Mouse (Mus musculus) neural tube, embryonic 13.5 days (tissue): ENCODE data around the gene Gm13698. TPM values are rescaled to one million over a fixed set of nuclear protein-coding genes. Genes with fewer than 3 reads are reported as not detected.
A peak's percentile ranks its signal among the peaks of the same experiment; 100 is the strongest.
"Not testable (repeated sequence)": the region's sequence is repeated elsewhere in the genome, so short reads cannot be mapped to it uniquely, and the experiment has no call there.

Experiments used
- ATAC-seq: fragments of 200-750 bp; cut with Nextera tagmentation; 2 replicates; pipeline ENCODE4 v1.8.0; 2017; ENCODE audit warnings: low read depth, mild to moderate bottlenecking, moderate TSS enrichment, moderate library complexity
- H3K27ac ChIP-seq: fragments of 300-500 bp; sonication (generic); replicated peaks from 2 replicates; pipeline ENCODE4 v1.5.1; 2015; ENCODE audit warnings: moderate library complexity, mild to moderate bottlenecking, inconsistent platforms
- H3K27me3 ChIP-seq: fragments of 300-500 bp; sonication (generic); 2 replicates; pipeline ENCODE4 v1.6.1; 2015; ENCODE audit warnings: mild to moderate bottlenecking, inconsistent platforms
- H3K36me3 ChIP-seq: fragments of 300-500 bp; sonication (generic); 2 replicates; pipeline ENCODE4 v1.6.1; 2015; ENCODE audit warnings: mild to moderate bottlenecking, inconsistent platforms
- H3K4me1 ChIP-seq: fragments of 300-500 bp; sonication (generic); replicated peaks from 2 replicates; pipeline ENCODE4 v1.6.1; 2015; ENCODE audit warnings: inconsistent platforms
- H3K4me2 ChIP-seq: fragments of 300-500 bp; sonication (generic); 2 replicates; pipeline ENCODE4 v1.6.1; 2015; ENCODE audit warnings: inconsistent platforms, mild to moderate bottlenecking, moderate library complexity
- H3K4me3 ChIP-seq: fragments of 300-500 bp; sonication (generic); 2 replicates; pipeline ENCODE4 v1.5.1; 2015; ENCODE audit warnings: mild to moderate bottlenecking, inconsistent platforms
- H3K9ac ChIP-seq: fragments of 300-500 bp; sonication (generic); 2 replicates; pipeline ENCODE4 v1.6.1; 2015; ENCODE audit warnings: moderate library complexity, mild to moderate bottlenecking, inconsistent platforms
- H3K9me3 ChIP-seq: fragments of 300-500 bp; sonication (generic); 2 replicates; pipeline ENCODE4 v1.6.1; 2016; ENCODE audit warnings: inconsistent platforms
- WGBS: fragments of 180-500 bp; shearing (Covaris S2); methylation state at CpG from one replicate; pipeline ENCODE4 v1.1.7; 2015; 5-methylcytosine and 5-hydroxymethylcytosine counted together
- polyA plus RNA-seq: library from polyadenylated mRNA; unstranded; fragments of >200 nt; fragmentation: Nextera tagmentation; extraction: Ambion mirVana; gene quantifications from 2 replicates; pipeline ENCODE4 v1.2.1, GENCODE M21; 2015

Gm13698 gene
- polyA plus RNA-seq: not detected in 2 replicates

DNA sequence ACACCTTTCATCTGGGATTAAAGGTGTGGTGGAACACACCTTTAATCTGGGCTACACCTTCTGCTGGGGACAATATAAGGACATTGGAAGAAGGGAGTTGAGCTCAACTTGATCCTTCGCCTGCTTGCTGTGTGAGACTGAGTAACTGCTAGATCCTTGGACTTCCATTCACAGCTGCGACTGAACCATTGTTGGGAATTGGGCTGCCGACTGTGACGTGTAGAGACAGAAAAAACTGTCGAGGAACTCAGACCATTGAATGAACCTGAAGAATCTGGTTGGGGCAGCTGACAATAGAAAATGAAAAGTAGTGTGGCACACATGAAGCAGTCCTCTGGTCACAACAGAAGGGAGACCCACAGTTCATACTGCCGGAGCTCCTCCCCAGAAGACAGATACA is at the start of gene Gm13698:
Gene Gm13698, plus strand, starts transcription at position 301 of the 400 bp plus-strand sequence.
- not testable (repeated sequence) for H3K4me2 ChIP-seq, H3K36me3 ChIP-seq, H3K4me3 ChIP-seq, H3K4me1 ChIP-seq, H3K9ac ChIP-seq, H3K27me3 ChIP-seq, H3K9me3 ChIP-seq, H3K27ac ChIP-seq, ATAC-seq
- WGBS: no CpG with 5 or more reads among the region's 6 CpGs

DNA sequence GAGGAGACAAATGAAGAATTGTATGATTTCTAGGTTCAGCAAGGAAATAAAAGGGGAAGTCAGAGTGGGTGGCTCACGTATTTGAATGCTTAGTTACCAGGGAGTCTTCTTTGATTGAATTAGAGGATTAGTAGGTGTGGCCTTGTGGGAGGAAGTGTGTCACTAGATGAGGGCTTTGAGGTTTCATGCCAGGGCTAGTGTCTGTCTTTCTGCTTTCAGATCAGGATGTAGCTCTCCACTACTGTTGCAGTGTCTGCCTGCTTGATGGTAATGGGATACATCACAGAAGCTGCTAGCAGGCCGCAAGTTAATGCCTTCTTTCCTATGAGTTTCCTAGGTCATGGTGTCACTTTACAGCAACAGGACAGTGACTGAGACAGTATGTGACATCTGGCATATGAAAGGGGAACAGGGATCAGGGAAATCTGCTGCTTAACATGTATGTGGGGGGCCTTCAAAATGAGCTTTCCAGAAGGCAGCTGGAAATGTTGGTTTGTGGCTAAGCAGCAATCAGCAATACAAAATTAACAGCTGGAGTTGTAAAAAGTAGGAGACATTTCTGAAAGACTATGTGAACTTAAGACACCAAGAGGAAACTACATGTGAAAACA is 25.9 kb upstream of the Gm13698 start:
- Histone ChIP-seq H3K9ac (no peak overlapping the region), H3K27me3 (no peaks in the 10 kb centered on the region), H3K9me3 (no peaks in the 10 kb centered on the region), H3K36me3 (no peaks in the 10 kb centered on the region), H3K27ac (no peak overlapping the region), H3K4me2 (no peak overlapping the region), H3K4me1 (no peaks in the 10 kb centered on the region), H3K4me3 (no peak overlapping the region)
- no peak for ATAC-seq
- WGBS: 61% methylated on average over 2 of the region's 2 CpGs

DNA sequence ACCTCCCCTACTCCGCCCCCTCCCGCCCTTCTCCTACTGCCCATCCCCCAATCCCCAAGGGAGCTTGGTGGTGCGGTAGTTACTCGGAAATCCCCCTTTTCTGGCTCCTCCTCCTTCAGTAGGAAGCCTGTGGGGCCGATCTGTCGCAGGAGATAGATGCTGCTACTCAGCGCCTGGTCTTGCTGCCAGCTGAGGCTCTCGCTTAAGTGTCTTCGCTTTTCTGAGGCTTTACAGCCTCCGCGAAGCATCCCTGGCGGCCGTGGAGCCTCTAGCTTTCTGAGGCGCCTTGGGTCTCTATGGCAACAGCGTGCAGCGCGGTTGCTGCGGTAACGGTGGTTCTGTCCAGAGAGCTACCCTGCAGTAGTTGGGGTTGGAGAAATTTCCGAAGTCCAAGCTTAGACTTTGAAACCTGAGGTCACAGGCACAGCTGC is 14.5 kb upstream of the Gm13698 start, which contains the start of gene Zswim2:
Gene Zswim2, minus strand, starts transcription at position 298 of the 431 bp plus-strand sequence.
- ATAC-seq: peak; percentile 99
- no peaks in the 10 kb centered on the region for H3K27me3 ChIP-seq
- H3K36me3 ChIP-seq: no peaks in the 10 kb centered on the region
- no peaks in the 10 kb centered on the region for H3K9me3 ChIP-seq
- under 1% methylated on average over 20 of the region's 20 CpGs for WGBS
- peak within 1 kb of the TSS; percentile 50 for H3K4me2 ChIP-seq
- H3K27ac ChIP-seq: 0 out of 2 replicates have a peak within 1 kb of the TSS, but pooled peaks have one; percentile 10
- H3K9ac ChIP-seq: 0 out of 2 replicates have a peak within 1 kb of the TSS, but pooled peaks have one; percentile 2
- H3K4me1 ChIP-seq: peaks cover 10% of the 10 kb centered on the region
- H3K4me3 ChIP-seq: peak within 1 kb of the TSS; percentile 24

DNA sequence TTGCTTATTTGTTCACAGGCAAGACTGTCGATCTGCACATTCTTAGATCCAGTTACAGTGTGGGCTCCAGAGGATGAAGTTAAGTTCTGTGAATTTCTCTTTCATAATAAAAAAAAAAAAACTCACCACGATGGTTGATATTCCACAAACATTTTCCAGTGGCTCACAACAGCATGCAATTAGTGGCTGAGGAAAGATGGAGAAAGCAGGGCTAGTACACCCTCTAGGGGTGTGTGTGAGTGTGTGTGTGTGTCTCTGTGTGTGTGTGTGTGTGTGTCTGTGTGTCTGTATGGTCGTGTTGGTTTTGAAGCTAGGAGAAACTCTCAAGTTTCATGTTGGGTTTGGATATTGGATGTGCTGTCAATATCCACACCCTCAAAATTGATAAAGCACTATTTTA is 14.1 kb upstream of the Gm13698 start:
- Histone ChIP-seq H3K4me2 (peak overlapping the region; percentile 50), H3K4me3 (peak overlapping the region; percentile 24), H3K9me3 (no peaks in the 10 kb centered on the region), H3K4me1 (peaks cover 10% of the 10 kb centered on the region), H3K27ac (0 out of 2 replicates have a peak overlapping the region, but pooled peaks have one; percentile 10), H3K9ac (no peak overlapping the region), H3K27me3 (no peaks in the 10 kb centered on the region), H3K36me3 (no peaks in the 10 kb centered on the region)
- ATAC-seq: peak; percentile 75
- 46% methylated on average over 3 of the region's 3 CpGs for WGBS

DNA sequence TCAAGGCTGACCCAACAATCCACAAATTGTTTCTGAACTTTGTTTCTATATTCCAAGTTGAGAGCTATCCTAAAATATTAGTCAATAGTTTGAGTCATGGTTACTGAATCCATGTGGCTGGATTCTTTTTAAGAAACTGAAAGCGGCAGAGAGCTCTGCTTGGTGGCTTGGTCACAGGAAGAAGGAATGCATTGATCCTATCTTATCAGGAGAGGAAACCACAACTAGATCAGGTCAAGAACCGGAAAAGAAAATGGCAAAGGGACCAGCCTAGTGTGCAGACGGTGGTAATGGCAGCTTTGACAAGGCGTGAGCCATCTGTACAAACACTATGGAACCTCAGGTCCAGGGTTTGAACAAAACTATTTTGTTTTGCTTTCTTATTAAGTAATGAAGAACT is 13.7 kb upstream of the Gm13698 start:
- Histone ChIP-seq H3K9me3 (no peaks in the 10 kb centered on the region), H3K27ac (no peak overlapping the region), H3K36me3 (no peaks in the 10 kb centered on the region), H3K27me3 (no peaks in the 10 kb centered on the region), H3K4me3 (no peak overlapping the region), H3K4me1 (peaks cover 10% of the 10 kb centered on the region), H3K9ac (no peak overlapping the region), H3K4me2 (no peak overlapping the region; the same call in 1 of the 2 replicates)
- no peak for ATAC-seq
- WGBS: 74% methylated on average over 4 of the region's 4 CpGs

DNA sequence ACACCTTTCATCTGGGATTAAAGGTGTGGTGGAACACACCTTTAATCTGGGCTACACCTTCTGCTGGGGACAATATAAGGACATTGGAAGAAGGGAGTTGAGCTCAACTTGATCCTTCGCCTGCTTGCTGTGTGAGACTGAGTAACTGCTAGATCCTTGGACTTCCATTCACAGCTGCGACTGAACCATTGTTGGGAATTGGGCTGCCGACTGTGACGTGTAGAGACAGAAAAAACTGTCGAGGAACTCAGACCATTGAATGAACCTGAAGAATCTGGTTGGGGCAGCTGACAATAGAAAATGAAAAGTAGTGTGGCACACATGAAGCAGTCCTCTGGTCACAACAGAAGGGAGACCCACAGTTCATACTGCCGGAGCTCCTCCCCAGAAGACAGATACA is 5.7 kb downstream of the Gm13698 start, which contains the start of gene Gm13693:
Gene Gm13693, plus strand, starts transcription at position 301 of the 400 bp plus-strand sequence.
- not testable (repeated sequence) for ATAC-seq, H3K27ac ChIP-seq, H3K4me1 ChIP-seq, H3K27me3 ChIP-seq, H3K36me3 ChIP-seq, H3K4me3 ChIP-seq, H3K9me3 ChIP-seq, H3K4me2 ChIP-seq, H3K9ac ChIP-seq
- WGBS: no CpG with 5 or more reads among the region's 6 CpGs

DNA sequence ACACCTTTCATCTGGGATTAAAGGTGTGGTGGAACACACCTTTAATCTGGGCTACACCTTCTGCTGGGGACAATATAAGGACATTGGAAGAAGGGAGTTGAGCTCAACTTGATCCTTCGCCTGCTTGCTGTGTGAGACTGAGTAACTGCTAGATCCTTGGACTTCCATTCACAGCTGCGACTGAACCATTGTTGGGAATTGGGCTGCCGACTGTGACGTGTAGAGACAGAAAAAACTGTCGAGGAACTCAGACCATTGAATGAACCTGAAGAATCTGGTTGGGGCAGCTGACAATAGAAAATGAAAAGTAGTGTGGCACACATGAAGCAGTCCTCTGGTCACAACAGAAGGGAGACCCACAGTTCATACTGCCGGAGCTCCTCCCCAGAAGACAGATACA is 11.5 kb downstream of the Gm13698 start, which contains the start of gene Gm13695:
Gene Gm13695, plus strand, starts transcription at position 301 of the 400 bp plus-strand sequence.
- H3K4me1 ChIP-seq, H3K27me3 ChIP-seq, H3K9ac ChIP-seq, H3K9me3 ChIP-seq, H3K4me2 ChIP-seq, H3K36me3 ChIP-seq, H3K4me3 ChIP-seq, ATAC-seq, H3K27ac ChIP-seq: not testable (repeated sequence)
- WGBS: no CpG with 5 or more reads among the region's 6 CpGs

DNA sequence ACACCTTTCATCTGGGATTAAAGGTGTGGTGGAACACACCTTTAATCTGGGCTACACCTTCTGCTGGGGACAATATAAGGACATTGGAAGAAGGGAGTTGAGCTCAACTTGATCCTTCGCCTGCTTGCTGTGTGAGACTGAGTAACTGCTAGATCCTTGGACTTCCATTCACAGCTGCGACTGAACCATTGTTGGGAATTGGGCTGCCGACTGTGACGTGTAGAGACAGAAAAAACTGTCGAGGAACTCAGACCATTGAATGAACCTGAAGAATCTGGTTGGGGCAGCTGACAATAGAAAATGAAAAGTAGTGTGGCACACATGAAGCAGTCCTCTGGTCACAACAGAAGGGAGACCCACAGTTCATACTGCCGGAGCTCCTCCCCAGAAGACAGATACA is 17.3 kb downstream of the Gm13698 start, which contains the start of gene Gm13696:
Gene Gm13696, plus strand, starts transcription at position 301 of the 400 bp plus-strand sequence.
- not testable (repeated sequence) for H3K4me1 ChIP-seq, H3K9me3 ChIP-seq, H3K27me3 ChIP-seq, H3K4me3 ChIP-seq, H3K9ac ChIP-seq, ATAC-seq, H3K27ac ChIP-seq, H3K4me2 ChIP-seq, H3K36me3 ChIP-seq
- WGBS: no CpG with 5 or more reads among the region's 6 CpGs

DNA sequence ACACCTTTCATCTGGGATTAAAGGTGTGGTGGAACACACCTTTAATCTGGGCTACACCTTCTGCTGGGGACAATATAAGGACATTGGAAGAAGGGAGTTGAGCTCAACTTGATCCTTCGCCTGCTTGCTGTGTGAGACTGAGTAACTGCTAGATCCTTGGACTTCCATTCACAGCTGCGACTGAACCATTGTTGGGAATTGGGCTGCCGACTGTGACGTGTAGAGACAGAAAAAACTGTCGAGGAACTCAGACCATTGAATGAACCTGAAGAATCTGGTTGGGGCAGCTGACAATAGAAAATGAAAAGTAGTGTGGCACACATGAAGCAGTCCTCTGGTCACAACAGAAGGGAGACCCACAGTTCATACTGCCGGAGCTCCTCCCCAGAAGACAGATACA is 23.1 kb downstream of the Gm13698 start, which contains the start of gene Gm13694:
Gene Gm13694, plus strand, starts transcription at position 301 of the 400 bp plus-strand sequence.
- not testable (repeated sequence) for H3K27ac ChIP-seq, H3K9me3 ChIP-seq, H3K9ac ChIP-seq, H3K4me3 ChIP-seq, H3K4me1 ChIP-seq, H3K36me3 ChIP-seq, ATAC-seq, H3K27me3 ChIP-seq, H3K4me2 ChIP-seq
- WGBS: no CpG with 5 or more reads among the region's 6 CpGs

DNA sequence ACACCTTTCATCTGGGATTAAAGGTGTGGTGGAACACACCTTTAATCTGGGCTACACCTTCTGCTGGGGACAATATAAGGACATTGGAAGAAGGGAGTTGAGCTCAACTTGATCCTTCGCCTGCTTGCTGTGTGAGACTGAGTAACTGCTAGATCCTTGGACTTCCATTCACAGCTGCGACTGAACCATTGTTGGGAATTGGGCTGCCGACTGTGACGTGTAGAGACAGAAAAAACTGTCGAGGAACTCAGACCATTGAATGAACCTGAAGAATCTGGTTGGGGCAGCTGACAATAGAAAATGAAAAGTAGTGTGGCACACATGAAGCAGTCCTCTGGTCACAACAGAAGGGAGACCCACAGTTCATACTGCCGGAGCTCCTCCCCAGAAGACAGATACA is 28.9 kb downstream of the Gm13698 start, which contains the start of gene Gm13697:
Gene Gm13697, plus strand, starts transcription at position 301 of the 400 bp plus-strand sequence.
- not testable (repeated sequence) for H3K4me1 ChIP-seq, H3K27me3 ChIP-seq, H3K4me3 ChIP-seq, H3K27ac ChIP-seq, H3K9ac ChIP-seq, H3K4me2 ChIP-seq, ATAC-seq, H3K36me3 ChIP-seq, H3K9me3 ChIP-seq
- WGBS: no CpG with 5 or more reads among the region's 6 CpGs

DNA sequence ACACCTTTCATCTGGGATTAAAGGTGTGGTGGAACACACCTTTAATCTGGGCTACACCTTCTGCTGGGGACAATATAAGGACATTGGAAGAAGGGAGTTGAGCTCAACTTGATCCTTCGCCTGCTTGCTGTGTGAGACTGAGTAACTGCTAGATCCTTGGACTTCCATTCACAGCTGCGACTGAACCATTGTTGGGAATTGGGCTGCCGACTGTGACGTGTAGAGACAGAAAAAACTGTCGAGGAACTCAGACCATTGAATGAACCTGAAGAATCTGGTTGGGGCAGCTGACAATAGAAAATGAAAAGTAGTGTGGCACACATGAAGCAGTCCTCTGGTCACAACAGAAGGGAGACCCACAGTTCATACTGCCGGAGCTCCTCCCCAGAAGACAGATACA is 34.8 kb downstream of the Gm13698 start, which contains the start of gene Gm13691:
Gene Gm13691, plus strand, starts transcription at position 301 of the 400 bp plus-strand sequence.
- not testable (repeated sequence) for H3K9me3 ChIP-seq, H3K4me2 ChIP-seq, H3K27ac ChIP-seq, H3K4me1 ChIP-seq, H3K4me3 ChIP-seq, H3K9ac ChIP-seq, ATAC-seq, H3K36me3 ChIP-seq, H3K27me3 ChIP-seq
- WGBS: no CpG with 5 or more reads among the region's 6 CpGs

DNA sequence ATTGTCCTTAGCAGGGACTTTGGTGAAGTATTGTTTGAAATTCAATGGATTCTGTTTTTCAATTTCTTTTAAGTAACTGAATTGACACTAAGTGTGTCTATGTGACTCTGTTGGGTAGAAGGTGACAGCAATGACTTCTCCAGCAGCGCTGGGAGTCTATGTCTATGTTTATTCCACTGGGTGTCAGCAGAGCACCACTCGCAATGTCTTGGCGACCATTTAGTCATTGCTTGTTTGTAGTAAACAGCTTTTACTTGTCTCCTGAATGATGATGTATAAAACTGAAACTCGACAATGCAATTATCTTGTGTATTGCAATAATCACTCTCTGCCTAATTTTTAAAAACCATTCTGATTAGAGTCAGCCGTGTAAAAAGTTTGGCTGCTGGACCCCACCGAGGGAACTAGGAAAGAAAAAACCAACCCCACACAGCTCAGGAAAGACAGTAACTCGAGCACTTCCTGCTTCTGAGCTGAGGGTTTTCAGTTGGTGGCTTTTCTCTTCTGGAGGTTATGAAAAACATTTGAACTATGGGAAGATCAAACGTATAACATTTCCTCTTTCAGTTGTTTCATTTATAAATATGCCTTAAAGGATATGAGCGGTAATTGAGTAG is 38.3 kb downstream of the Gm13698 start:
- not testable (repeated sequence) for H3K9me3 ChIP-seq, ATAC-seq, H3K9ac ChIP-seq, H3K4me1 ChIP-seq, H3K27ac ChIP-seq, H3K4me3 ChIP-seq, H3K27me3 ChIP-seq, H3K36me3 ChIP-seq, H3K4me2 ChIP-seq
- 73% methylated on average over 8 of the region's 9 CpGs for WGBS
